In the genomic region with DNA sequence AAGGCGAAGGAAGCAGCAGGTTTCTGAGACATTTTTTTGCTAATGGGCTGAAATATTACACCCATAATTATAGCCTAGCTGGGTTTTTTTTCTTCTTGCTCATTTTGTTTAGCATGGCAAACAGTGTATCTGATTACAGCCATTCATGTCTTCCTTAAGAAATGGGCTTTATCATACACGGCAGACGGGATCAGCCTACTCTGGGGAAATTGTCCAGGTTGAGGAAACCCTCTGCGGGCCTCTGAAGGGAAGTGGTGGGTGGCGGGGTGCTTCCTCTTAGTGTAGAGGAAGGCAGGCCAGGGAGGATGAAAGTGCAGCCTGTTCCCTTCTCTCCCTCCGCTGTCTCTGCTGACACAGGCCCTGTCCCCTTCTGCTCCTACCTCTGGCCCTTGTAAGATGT, we compare ENCODE assay signal across 9 mouse cellular contexts.
DNase-seq lines count a peak whose midpoint lies in the region; ATAC-seq and TF ChIP-seq lines count a peak whose summit lies in the region.
"Had no signal": no experiment of that assay in that cellular context is flagged by ENCODE, and none has a peak within 500 bp of the region (broad histone marks: within the 10 kb centered on the region; RNA-seq: fewer than 3 reads in every experiment).

No protein-coding gene starts in this region.

- H3K27me3 ChIP-seq in limb, embryonic 15.5 days, result no peaks in the 10 kb centered on the region
- peaks cover 35% of the 10 kb centered on the region for H3K27me3 ChIP-seq in limb, embryonic 10.5 days (ENCODE audit: low read depth, poor library complexity, severe bottlenecking)
- H3K27me3 ChIP-seq in embryonic facial prominence, embryonic 12.5 days, result 0 out of 2 replicates have a peak, but pooled peaks cover 5% of the 10 kb centered on the region
- H3K27me3 ChIP-seq in thymus, adult 2 months (ENCODE audit: control insufficient read depth, insufficient read depth, low read length), result no peaks in the 10 kb centered on the region

- H3K4me2 ChIP-seq in limb, embryonic 15.5 days, result no peak overlapping the region
- no peak overlapping the region for H3K4me2 ChIP-seq in embryonic facial prominence, embryonic 12.5 days (replicated peaks)

- ATAC-seq in limb, embryonic 15.5 days (ENCODE audit: insufficient number of reproducible peaks, low FRiP score, low TSS enrichment, low read depth), result no peak
- ATAC-seq in embryonic facial prominence, embryonic 12.5 days (ENCODE audit: insufficient number of reproducible peaks, insufficient read depth, low FRiP score, low TSS enrichment), result no peak
- no peak for ATAC-seq in erythroid progenitor cell, adult 5-6 weeks (replicated peaks; ENCODE audit: low FRiP score, poor library complexity, severe bottlenecking)
- no peak for ATAC-seq in erythroblast, adult 5-6 weeks (replicated peaks; ENCODE audit: low FRiP score, poor library complexity, severe bottlenecking)

- no peak for DNase-seq in limb, embryonic 10.5 days (ENCODE audit: low spot score)
- peak; percentile 34 for DNase-seq in lung, postnatal 14 days
- DNase-seq in thymus, adult 2 months, result peak; percentile 65
- no peak for DNase-seq in urinary bladder, adult 2 months (ENCODE audit: low spot score)

- 51% methylated on average over 6 of the region's 6 CpGs for WGBS in limb, embryonic 15.5 days
- 72% methylated on average over 6 of the region's 6 CpGs for WGBS in limb, embryonic 10.5 days
- WGBS in embryonic facial prominence, embryonic 12.5 days, result 28% methylated on average over 6 of the region's 6 CpGs
- WGBS in thymus, adult 2 months, result 10% methylated on average over 6 of the region's 6 CpGs

- H3K9me3 ChIP-seq in limb, embryonic 15.5 days, result no peaks in the 10 kb centered on the region
- H3K9me3 ChIP-seq in limb, embryonic 10.5 days (replicated peaks), result no peaks in the 10 kb centered on the region
- H3K9me3 ChIP-seq in embryonic facial prominence, embryonic 12.5 days, result no peaks in the 10 kb centered on the region

- H3K4me1 ChIP-seq in limb, embryonic 15.5 days, result peaks cover 3% of the 10 kb centered on the region; the same call in 1 of the 2 replicates
- peaks cover 15% of the 10 kb centered on the region for H3K4me1 ChIP-seq in limb, embryonic 10.5 days
- H3K4me1 ChIP-seq in embryonic facial prominence, embryonic 12.5 days, result peaks cover 15% of the 10 kb centered on the region
- H3K4me1 ChIP-seq in thymus, adult 2 months (replicated peaks; ENCODE audit: control insufficient read depth, insufficient read depth, low read length), result peaks cover 5% of the 10 kb centered on the region

- TF ChIP-seq CTCF in thymus, adult 2 months (IDR thresholded peaks at IDR 0.05; ENCODE audit: borderline replicate concordance, control insufficient read depth, extremely low read depth, insufficient read depth, low read length, poor library complexity), result no peak

- H3K4me3 ChIP-seq in limb, embryonic 15.5 days, result no peak overlapping the region
- H3K4me3 ChIP-seq in limb, embryonic 10.5 days, result no peak overlapping the region
- H3K4me3 ChIP-seq in embryonic facial prominence, embryonic 12.5 days, result no peak overlapping the region
- no peak overlapping the region for H3K4me3 ChIP-seq in thymus, adult 2 months (ENCODE audit: control insufficient read depth, insufficient read depth, low read length)
- H3K4me3 ChIP-seq: layer of hippocampus, adult 2 months had no signal

- TF ChIP-seq POLR2A in thymus, adult 2 months (IDR thresholded peaks at IDR 0.05; ENCODE audit: control insufficient read depth, extremely low read depth, insufficient read depth, low read length, poor library complexity), result no peak

- H3K9ac ChIP-seq in limb, embryonic 15.5 days, result no peak overlapping the region
- no peak overlapping the region for H3K9ac ChIP-seq in embryonic facial prominence, embryonic 12.5 days

- H3K27ac ChIP-seq in limb, embryonic 15.5 days, result 0 out of 2 replicates have a peak overlapping the region, but pooled peaks have one; percentile 27
- H3K27ac ChIP-seq in limb, embryonic 10.5 days, result no peak overlapping the region
- peak overlapping the region; percentile 2; the same call in 1 of the 2 replicates for H3K27ac ChIP-seq in embryonic facial prominence, embryonic 12.5 days
- H3K27ac ChIP-seq in thymus, adult 2 months (ENCODE audit: control insufficient read depth, insufficient read depth, low read length), result no peak overlapping the region
- H3K27ac ChIP-seq: layer of hippocampus, adult 2 months had no signal

- H3K36me3 ChIP-seq in limb, embryonic 15.5 days, result no peaks in the 10 kb centered on the region
- no peaks in the 10 kb centered on the region for H3K36me3 ChIP-seq in limb, embryonic 10.5 days
- H3K36me3 ChIP-seq in embryonic facial prominence, embryonic 12.5 days, result no peaks in the 10 kb centered on the region
- H3K36me3 ChIP-seq in thymus, adult 2 months (ENCODE audit: control insufficient read depth, insufficient read depth, low read length), result no peaks in the 10 kb centered on the region

Comparison
In these comparisons a context has a peak if more than half of its experiments do, and no peak if none do; other contexts are left out.
1. H3K27ac ChIP-seq: peak in limb, embryonic 15.5 days (single experiment) and embryonic facial prominence, embryonic 12.5 days (single experiment); none in limb, embryonic 10.5 days (single experiment) and thymus, adult 2 months (single experiment).
2. DNase-seq: peak in lung, postnatal 14 days (single experiment) and thymus, adult 2 months (single experiment); none in limb, embryonic 10.5 days (single experiment) and urinary bladder, adult 2 months (single experiment).